Mouse (Mus musculus): ENCODE data around the gene Gm49384.

- TF ChIP-seq POLR2A (IDR thresholded peaks at IDR 0.05; ENCODE audit: low read depth, low read length) (no peak), CTCF (IDR thresholded peaks at IDR 0.05; ENCODE audit: extremely low read depth, insufficient read depth, insufficient read length, insufficient replicate concordance) (no peak)
Observed at GRCm38 (mm10) chr12:69190074-69190473, 14.0 kb downstream of the Gm49384 start.

Data from spleen, adult 2 months (tissue).